Mouse (Mus musculus) embryonic facial prominence, embryonic 10.5 days (tissue): ENCODE data around the gene Rnf169. TPM values are rescaled to one million over a fixed set of nuclear protein-coding genes. Genes with fewer than 3 reads are reported as not detected.
"Not testable (repeated sequence)": the region's sequence is repeated elsewhere in the genome, so short reads cannot be mapped to it uniquely, and the experiment has no call there.

Source experiments
- DNase-seq: peaks from one replicate; pipeline ENCODE4 v3.0.0-alpha.2; 2017; ENCODE audit warnings: low spot score
- H3K27ac ChIP-seq: fragments of 300-500 bp; sonication (generic); replicated peaks from 2 replicates; pipeline ENCODE4 v1.5.1; 2016; ENCODE audit warnings: mild to moderate bottlenecking
- H3K27me3 ChIP-seq: fragments of 300-500 bp; sonication (generic); replicated peaks from 2 replicates; pipeline ENCODE4 v1.6.1; 2016; ENCODE audit warnings: low read depth, mild to moderate bottlenecking; ENCODE audit not compliant: poor library complexity, severe bottlenecking
- H3K36me3 ChIP-seq: fragments of 300-500 bp; sonication (generic); replicated peaks from 2 replicates; pipeline ENCODE4 v1.6.1; 2016; ENCODE audit warnings: mild to moderate bottlenecking, moderate library complexity
- H3K4me1 ChIP-seq: fragments of 300-500 bp; sonication (generic); 2 replicates; pipeline ENCODE4 v1.6.1; 2016
- H3K4me3 ChIP-seq: fragments of 300-500 bp; sonication (generic); 2 replicates; pipeline ENCODE4 v1.5.1; 2016; ENCODE audit warnings: mild to moderate bottlenecking, moderate library complexity
- H3K9me3 ChIP-seq: fragments of 300-500 bp; sonication (generic); 2 replicates; pipeline ENCODE4 v1.6.1; 2016; ENCODE audit warnings: mild to moderate bottlenecking
- WGBS: fragments of 180-500 bp; shearing (Covaris S2); methylation state at CpG from one replicate; pipeline ENCODE4 v1.1.7; 2016; 5-methylcytosine and 5-hydroxymethylcytosine counted together
- polyA plus RNA-seq: library from polyadenylated mRNA; unstranded; fragments of >200 nt; fragmentation: Nextera tagmentation; extraction: Ambion mirVana; gene quantifications from 2 replicates; pipeline ENCODE4 v1.2.1, GENCODE M21; 2016

Gene Rnf169
- polyA plus RNA-seq, 1 experiment from 2014 or later, result 5.7 TPM

DNA sequence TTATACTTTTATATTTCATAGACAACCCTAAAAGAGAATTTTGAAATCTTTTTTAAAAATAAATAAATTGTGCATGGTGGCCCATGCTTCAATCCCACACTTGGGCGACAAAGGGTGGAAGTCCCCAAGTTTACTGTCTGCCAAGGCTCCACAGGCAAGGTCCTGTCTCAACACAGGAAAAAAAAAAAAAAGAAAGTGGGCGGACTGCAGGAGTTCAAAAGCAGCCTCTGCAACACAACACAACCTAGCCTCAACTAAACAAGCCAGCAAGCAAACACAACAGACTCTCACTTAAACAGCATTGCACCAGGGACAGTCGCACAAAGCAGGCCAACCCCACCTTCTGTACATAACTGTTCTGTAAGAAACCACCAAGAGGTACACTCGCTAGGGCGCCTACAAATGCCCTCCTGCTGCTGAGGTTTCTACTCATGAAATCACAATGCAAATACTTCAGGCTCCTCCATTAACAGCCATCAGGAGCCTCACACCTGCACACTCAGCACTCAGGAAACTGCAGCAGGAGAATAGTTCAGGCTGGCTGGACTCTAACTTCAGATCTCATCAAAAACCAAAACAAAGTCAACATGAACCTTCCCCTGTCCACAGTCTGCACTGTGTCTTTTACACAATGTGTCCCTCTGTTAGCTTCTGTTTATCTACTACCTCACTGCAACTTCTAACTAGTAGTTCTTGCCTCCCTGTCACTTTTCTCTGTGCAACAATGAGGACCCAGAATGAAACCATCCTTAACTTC is 4.3 kb downstream of the Rnf169 start:
- Histone ChIP-seq H3K36me3 (peaks cover 12% of the 10 kb centered on the region), H3K27me3 (no peaks in the 10 kb centered on the region), H3K9me3 (no peaks in the 10 kb centered on the region), H3K4me1 (peaks cover 38% of the 10 kb centered on the region), H3K4me3 (no peak overlapping the region), H3K27ac (no peak overlapping the region)
- WGBS, result 91% methylated on average over 5 of the region's 5 CpGs
- DNase-seq, result peak; percentile 6

DNA sequence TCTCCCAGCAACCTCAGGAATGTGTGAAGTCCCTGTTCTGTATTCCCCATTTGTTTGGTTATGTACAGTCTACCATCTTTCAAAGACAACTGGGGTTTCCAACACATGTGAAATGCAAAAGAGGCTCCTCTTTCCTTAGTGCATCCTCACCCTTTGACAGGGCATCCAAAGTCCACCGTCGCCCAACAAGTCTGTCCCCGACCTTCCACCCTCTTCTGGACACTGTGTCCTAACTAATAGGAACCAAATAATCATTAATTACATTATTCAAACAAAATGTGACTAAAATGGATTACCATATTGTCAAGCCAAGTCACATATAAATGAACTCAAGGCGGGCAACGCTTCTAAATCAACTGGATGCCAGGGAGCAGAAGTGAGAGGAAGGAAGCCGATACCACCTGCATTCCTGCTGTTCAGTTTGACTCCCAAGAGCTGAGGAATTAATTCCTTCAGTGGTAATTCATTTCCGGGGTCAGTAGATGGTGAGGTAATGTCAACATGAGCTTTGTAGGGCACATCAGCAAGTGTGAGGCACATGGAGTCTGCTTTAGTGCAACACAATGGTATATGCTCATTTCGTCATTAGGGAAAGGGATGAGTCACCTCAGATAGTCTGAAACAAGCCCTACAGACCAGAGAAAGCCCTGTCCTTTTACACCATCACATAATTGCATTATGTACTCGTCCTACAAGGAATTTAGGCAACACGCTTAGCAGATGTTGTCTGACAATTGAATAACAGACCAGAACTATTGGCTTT is 5.9 kb downstream of the Rnf169 start:
- Histone ChIP-seq H3K9me3 (no peaks in the 10 kb centered on the region), H3K4me3 (no peak overlapping the region), H3K36me3 (peaks cover 12% of the 10 kb centered on the region), H3K27me3 (no peaks in the 10 kb centered on the region), H3K27ac (no peak overlapping the region), H3K4me1 (peaks cover 31% of the 10 kb centered on the region)
- WGBS, result 84% methylated on average over 10 of the region's 10 CpGs
- DNase-seq, result no peak

DNA sequence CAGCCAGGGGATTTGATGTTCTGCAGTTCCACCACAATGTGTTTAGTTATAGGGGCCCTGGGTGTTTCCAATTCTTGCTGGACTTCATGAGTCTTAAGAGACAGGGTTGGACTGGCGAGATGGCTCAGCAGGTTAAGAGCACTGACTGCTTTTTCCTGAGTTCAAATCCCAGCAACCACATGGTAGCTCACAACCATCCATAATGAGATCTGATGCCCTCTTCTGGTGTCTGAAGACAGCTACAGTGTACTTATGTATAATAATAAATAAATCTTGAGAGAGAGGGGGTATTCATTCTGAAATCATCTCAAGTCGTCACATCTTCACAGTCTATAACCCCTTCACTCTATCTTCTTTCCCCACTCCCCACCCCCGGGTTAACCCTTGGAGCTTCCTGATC is 7.3 kb downstream of the Rnf169 start:
- not testable (repeated sequence) for DNase-seq

DNA sequence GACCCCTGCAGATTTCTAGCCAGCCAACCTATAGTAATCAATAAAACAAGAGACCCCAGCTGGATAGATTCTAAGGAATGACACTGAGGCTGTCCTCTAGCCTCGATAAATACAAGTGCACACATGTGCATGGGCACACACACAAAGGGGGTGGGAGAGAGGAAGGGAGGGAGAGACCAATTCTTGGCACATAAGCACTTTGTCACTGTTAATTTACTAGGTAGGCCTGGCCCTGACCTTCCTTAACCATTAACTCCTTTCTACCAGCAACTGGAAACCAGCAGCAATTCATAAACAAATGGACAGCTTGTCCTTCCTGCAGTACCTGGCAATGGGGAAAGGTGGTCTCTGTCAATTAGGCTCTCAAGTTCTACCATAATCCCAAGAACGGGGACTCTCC is 8.3 kb downstream of the Rnf169 start:
- no peak for DNase-seq

More for the DNA sequence above, 7.3 kb downstream of the Rnf169 start:
- Histone ChIP-seq H3K36me3 (peaks cover 12% of the 10 kb centered on the region), H3K4me1 (peaks cover 20% of the 10 kb centered on the region)
- H3K27ac ChIP-seq, H3K27me3 ChIP-seq, H3K9me3 ChIP-seq, H3K4me3 ChIP-seq: not testable (repeated sequence)
- WGBS, result 86% methylated on average over 3 of the region's 3 CpGs

DNA sequence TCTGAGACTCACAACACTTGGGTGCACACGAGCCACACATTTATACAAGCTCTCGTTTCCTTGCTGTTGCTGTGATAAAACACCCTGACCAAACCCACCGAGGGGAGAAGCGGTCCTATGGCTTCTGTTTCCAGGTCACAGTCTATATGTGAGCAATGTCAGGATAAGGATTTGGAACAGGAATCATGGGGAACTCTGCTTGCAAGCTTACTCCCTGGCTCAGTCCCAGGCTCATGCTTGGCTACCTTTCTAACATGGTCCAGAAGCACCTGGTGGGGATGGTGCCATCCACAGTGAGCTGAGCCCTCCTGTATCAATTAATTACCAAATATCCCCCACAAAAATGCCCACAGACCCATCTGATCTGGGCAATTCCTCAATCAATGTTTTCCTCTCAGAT is 11.1 kb downstream of the Rnf169 start:
- Histone ChIP-seq H3K36me3 (no peaks in the 10 kb centered on the region), H3K4me3 (no peak overlapping the region), H3K4me1 (peaks cover 42% of the 10 kb centered on the region), H3K9me3 (no peaks in the 10 kb centered on the region), H3K27ac (no peak overlapping the region), H3K27me3 (no peaks in the 10 kb centered on the region)
- whole genome bisulfite sequencing, result 89% methylated on average over 4 of the region's 4 CpGs
- peak; percentile 1 for DNase-seq

More for the DNA sequence above, 8.3 kb downstream of the Rnf169 start:
- Histone ChIP-seq H3K27ac (no peak overlapping the region), H3K4me1 (peaks cover 28% of the 10 kb centered on the region), H3K4me3 (no peak overlapping the region), H3K36me3 (peaks cover 7% of the 10 kb centered on the region), H3K27me3 (no peaks in the 10 kb centered on the region), H3K9me3 (no peaks in the 10 kb centered on the region)
- 84% methylated on average over 2 of the region's 2 CpGs for WGBS

DNA sequence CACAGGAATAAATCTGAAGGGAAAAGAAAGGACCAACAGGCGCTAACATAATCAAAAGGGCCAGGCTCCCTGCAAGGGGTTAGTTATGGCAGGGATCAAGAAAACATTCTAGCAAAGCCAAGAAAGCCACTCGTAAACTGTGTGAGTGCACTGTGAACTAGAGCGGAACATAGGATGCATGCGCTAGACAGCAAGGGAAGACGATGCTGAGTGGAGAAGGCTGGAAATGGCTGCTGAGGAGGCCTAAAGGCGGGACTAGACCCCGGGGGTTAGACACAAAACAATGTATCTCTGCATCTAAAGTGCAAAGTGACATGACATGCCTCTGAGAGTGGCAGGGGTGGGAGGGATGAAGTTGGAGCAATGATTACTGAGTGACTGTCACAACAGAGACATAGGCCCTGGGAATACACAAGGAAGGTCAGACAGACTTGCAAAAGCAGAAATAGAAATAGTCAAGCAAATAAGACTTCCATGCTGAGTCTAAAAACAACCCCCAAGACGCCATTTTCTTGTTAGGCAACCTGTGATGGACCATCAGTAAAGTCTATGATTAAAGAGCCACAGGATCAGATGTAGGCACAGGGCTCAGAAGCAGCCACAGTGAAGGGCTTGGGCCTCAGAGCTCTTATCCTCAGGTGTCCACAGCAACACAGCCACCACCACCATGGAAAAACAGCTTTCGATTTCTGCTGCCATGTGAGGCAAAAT is 14.1 kb downstream of the Rnf169 start:
- Histone ChIP-seq H3K9me3 (no peaks in the 10 kb centered on the region), H3K4me3 (no peak overlapping the region), H3K27me3 (no peaks in the 10 kb centered on the region), H3K36me3 (no peaks in the 10 kb centered on the region), H3K4me1 (peaks cover 38% of the 10 kb centered on the region), H3K27ac (no peak overlapping the region)
- no peak for DNase-seq
- WGBS, result 61% methylated on average over 9 of the region's 9 CpGs

DNA sequence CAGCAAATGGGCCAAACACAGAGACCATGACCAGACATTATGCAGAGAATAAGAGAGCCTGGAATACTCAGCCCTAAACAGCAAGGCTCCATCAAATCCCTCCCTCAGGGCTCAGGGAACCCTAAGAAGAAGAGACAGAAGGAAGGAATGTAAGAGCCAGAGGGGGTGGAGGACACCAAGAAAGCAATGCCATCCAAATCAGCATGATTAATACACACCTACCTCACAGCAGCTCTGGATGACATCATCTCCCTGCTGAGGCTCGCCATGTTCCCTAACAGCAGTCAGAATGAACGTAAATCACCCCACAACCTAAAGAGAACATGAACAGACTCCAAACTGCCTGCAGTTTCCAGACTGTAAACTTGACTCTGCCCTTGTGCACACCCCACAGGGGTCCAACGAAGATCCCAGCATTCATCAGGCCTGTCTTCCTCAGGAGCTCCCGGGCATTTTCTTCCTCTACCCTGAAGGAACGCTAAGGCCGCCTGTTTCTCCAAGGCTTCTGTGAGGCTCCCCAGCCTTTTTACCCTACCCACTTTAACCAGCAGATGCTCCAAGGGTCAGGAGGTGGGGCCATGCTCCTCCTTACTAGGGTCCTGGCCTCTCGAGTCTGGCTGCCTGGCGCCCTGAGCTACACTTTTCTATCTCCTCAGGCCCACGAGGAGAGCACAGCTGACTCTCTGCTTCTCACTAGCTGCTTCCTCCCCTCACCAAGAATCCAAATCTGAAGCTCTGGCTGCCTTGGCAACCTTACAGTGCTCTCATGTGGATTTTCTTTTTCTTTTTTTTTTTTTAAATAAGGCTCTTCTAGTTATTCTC is 15.0 kb downstream of the Rnf169 start:
- 31% methylated on average over 9 of the region's 9 CpGs for WGBS
- H3K4me3 ChIP-seq, result no peak overlapping the region
- no peaks in the 10 kb centered on the region for H3K9me3 ChIP-seq
- H3K27me3 ChIP-seq, result no peaks in the 10 kb centered on the region
- H3K27ac ChIP-seq, result peak overlapping the region; percentile 20
- H3K4me1 ChIP-seq, result peaks cover 38% of the 10 kb centered on the region
- no peak for DNase-seq
- H3K36me3 ChIP-seq, result no peaks in the 10 kb centered on the region

DNA sequence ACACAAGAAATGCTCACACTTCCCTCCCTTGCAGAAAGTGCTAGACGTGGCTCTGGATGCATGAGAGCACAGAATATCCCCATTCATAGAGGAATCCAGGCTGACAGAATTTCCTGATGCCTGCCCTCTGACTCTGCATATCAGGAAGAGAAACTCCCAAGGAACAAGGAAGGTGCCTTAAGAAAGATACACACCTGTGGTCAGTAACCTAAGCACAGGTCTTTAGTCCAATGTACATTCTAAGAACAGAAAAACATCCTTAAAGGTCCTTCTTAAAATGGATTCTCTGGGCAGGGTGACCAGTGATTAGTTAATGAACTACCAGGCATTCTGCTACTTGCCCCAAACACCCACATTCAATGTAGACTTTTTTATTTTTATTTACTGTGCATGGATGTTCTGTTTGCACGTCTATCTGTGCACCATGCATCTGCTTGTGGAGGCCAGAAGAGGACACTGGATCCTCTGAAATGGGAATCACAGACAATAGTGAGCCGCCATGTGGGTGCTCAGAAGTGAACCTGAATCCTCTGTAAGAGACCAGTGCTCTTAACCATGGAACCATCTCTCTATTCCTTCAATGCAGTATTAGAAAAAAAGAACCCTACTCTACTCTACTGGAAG is 16.9 kb downstream of the Rnf169 start:
- 79% methylated on average over 3 of the region's 3 CpGs for WGBS
- Histone ChIP-seq H3K4me1 (peaks cover 36% of the 10 kb centered on the region), H3K27ac (no peak overlapping the region), H3K36me3 (no peaks in the 10 kb centered on the region), H3K9me3 (no peaks in the 10 kb centered on the region), H3K27me3 (no peaks in the 10 kb centered on the region), H3K4me3 (no peak overlapping the region)
- no peak for DNase-seq

DNA sequence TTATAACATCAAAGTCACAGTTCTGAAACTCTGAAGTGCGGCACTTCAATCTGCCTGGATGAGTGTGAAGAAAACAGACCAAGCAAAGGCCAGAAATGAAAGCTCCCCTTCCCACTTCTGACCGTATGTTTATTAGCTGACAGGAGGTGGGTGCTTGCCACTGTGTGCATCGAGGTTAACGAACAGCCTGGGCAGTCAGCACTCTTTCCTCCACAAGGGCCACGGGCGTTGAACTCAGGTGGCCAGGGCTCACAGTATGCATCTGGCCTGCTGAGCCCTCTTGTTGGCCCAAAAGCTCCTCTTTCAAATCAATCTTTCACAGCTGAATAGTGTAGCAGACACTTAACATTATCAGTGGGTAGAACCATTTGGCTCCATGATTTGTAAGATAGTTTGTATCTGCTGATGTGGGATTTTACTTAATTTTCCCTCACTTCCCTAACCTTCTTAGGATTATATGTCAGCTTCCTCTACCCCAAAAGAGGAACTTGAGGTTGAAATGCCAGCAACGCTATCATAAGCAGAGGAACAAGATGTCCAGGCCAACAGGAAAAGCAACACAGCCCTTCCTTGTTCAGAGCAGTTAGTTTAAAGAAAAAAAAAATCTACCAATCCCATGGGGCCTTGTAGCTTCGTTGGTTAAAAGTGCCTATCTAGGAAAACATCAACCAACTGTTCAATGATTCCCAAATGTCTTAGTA is 17.6 kb downstream of the Rnf169 start:
- WGBS, result 76% methylated on average over 8 of the region's 8 CpGs
- no peaks in the 10 kb centered on the region for H3K27me3 ChIP-seq
- H3K9me3 ChIP-seq, result no peaks in the 10 kb centered on the region
- no peaks in the 10 kb centered on the region for H3K36me3 ChIP-seq
- H3K4me1 ChIP-seq, result peaks cover 36% of the 10 kb centered on the region
- DNase-seq, result no peak
- H3K27ac ChIP-seq, result no peak overlapping the region
- H3K4me3 ChIP-seq, result no peak overlapping the region

DNA sequence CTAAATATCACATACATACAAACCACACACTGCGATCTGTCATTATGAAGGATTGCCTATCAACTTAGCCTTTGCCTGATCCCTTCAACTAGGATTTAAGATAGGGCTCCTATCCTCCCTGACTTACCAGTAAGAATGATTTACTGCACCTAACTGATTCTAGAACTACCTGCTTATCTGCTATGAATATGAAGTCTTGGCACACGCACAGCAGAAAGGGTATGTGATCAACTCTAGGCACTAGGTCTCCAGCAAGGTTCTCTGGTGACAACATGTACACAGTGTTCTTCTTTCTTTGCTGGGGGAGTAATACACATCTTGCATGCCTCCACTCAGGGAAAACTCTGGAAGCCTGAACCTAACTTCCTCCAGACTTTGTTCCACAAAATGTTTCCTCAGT is 18.7 kb downstream of the Rnf169 start:
- Histone ChIP-seq H3K4me1 (peaks cover 24% of the 10 kb centered on the region), H3K9me3 (no peaks in the 10 kb centered on the region), H3K36me3 (no peaks in the 10 kb centered on the region), H3K27me3 (no peaks in the 10 kb centered on the region), H3K4me3 (no peak overlapping the region), H3K27ac (no peak overlapping the region)
- 97% methylated on average over 2 of the region's 2 CpGs for WGBS
- DNase-seq, result no peak

DNA sequence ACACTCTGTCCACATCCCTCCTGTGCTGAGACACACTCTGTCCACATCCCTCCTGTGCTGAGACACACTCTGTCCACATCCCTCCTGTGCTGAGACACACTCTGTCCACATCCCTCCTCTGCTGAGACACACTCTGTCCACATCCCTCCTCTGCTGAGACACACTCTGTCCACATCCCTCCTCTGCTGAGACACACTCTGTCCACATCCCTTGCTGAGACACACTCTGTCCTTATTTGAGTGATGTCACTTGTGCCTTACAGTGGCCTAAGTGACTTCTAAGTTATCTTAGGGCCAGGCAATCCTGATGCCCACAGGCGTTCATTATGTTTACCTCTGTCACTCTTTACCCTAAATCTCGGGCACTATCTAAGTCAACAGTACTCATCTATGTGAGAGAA is 19.7 kb downstream of the Rnf169 start:
- WGBS, result 86% methylated on average over 2 of the region's 2 CpGs
- not testable (repeated sequence) for DNase-seq

More for the DNA sequence above, 19.7 kb downstream of the Rnf169 start:
- H3K36me3 ChIP-seq, H3K4me3 ChIP-seq, H3K27ac ChIP-seq, H3K27me3 ChIP-seq, H3K9me3 ChIP-seq: not testable (repeated sequence)
- H3K4me1 ChIP-seq, result peaks cover 15% of the 10 kb centered on the region
